Mouse (Mus musculus) liver, embryonic 15.5 days (tissue): ENCODE data around the gene Rad54l. TPM values are rescaled to one million over a fixed set of nuclear protein-coding genes. Genes with fewer than 3 reads are reported as not detected.

ENCODE experiments used
- ATAC-seq: fragments of 200-750 bp; cut with Nextera tagmentation; 2 replicates; pipeline ENCODE4 v1.8.0; 2017; ENCODE audit warnings: moderate number of reproducible peaks, mild to moderate bottlenecking, moderate library complexity; ENCODE audit not compliant: insufficient read depth
- H3K27ac ChIP-seq: fragments of 300-500 bp; sonication (generic); replicated peaks from 2 replicates; pipeline ENCODE4 v1.5.1; 2015; ENCODE audit warnings: mild to moderate bottlenecking, inconsistent platforms
- H3K27me3 ChIP-seq: fragments of 300-500 bp; sonication (generic); 2 replicates; pipeline ENCODE4 v1.6.1; 2015; ENCODE audit warnings: mild to moderate bottlenecking, inconsistent platforms
- H3K36me3 ChIP-seq: fragments of 300-500 bp; sonication (generic); replicated peaks from 2 replicates; pipeline ENCODE4 v1.6.1; 2015; ENCODE audit warnings: moderate library complexity, mild to moderate bottlenecking, inconsistent platforms
- H3K4me1 ChIP-seq: fragments of 300-500 bp; sonication (generic); replicated peaks from 2 replicates; pipeline ENCODE4 v1.6.1; 2015; ENCODE audit warnings: inconsistent platforms
- H3K4me2 ChIP-seq: fragments of 300-500 bp; sonication (generic); 2 replicates; pipeline ENCODE4 v1.6.1; 2015; ENCODE audit warnings: moderate library complexity, mild to moderate bottlenecking, inconsistent platforms
- H3K4me3 ChIP-seq: fragments of 300-500 bp; sonication (generic); replicated peaks from 2 replicates; pipeline ENCODE4 v1.5.1; 2015; ENCODE audit warnings: mild to moderate bottlenecking, inconsistent platforms
- H3K9ac ChIP-seq: fragments of 300-500 bp; sonication (generic); 2 replicates; pipeline ENCODE4 v1.6.1; 2015; ENCODE audit warnings: moderate library complexity, mild to moderate bottlenecking, inconsistent platforms
- H3K9me3 ChIP-seq: fragments of 300-500 bp; sonication (generic); replicated peaks from 2 replicates; pipeline ENCODE4 v1.6.1; 2016; ENCODE audit warnings: inconsistent platforms
- WGBS: fragments of 180-500 bp; shearing (Covaris S2); methylation state at CpG from one replicate; pipeline ENCODE4 v1.1.7; 2015; ENCODE audit warnings: mixed read lengths; ENCODE audit not compliant: insufficient replicate concordance; 5-methylcytosine and 5-hydroxymethylcytosine counted together
- polyA plus RNA-seq: library from polyadenylated mRNA; unstranded; fragments of >200 nt; fragmentation: Nextera tagmentation; extraction: Ambion mirVana; gene quantifications from 2 replicates; pipeline ENCODE4 v1.2.1, GENCODE M21; 2015

Gene Rad54l
- polyA plus RNA-seq, 1 experiment from 2014 or later, result 26.8 TPM

- H3K4me2 ChIP-seq, result no peak overlapping the region
- H3K9me3 ChIP-seq, result no peaks in the 10 kb centered on the region
- no peak for ATAC-seq
- H3K4me1 ChIP-seq, result peaks cover 11% of the 10 kb centered on the region
- WGBS, result 62% methylated on average over 7 of the region's 7 CpGs
- H3K27ac ChIP-seq, result no peak overlapping the region
- no peak overlapping the region for H3K4me3 ChIP-seq
- H3K36me3 ChIP-seq, result no peaks in the 10 kb centered on the region
- H3K27me3 ChIP-seq, result peaks cover 56% of the 10 kb centered on the region
- H3K9ac ChIP-seq, result no peak overlapping the region
These were observed 17.5 kb upstream of the Rad54l start for GRCm38 (mm10) chr4:116140801-116141574.

- H3K4me1 ChIP-seq, result no peaks in the 10 kb centered on the region
- H3K27me3 ChIP-seq, result peaks cover 23% of the 10 kb centered on the region
- H3K4me2 ChIP-seq, result no peak overlapping the region
- H3K36me3 ChIP-seq, result no peaks in the 10 kb centered on the region
- no peak overlapping the region for H3K9ac ChIP-seq
- 56% methylated on average over 13 of the region's 13 CpGs for WGBS
- no peaks in the 10 kb centered on the region for H3K9me3 ChIP-seq
- no peak overlapping the region for H3K4me3 ChIP-seq
- H3K27ac ChIP-seq, result no peak overlapping the region
- ATAC-seq, result no peak
These were observed 14.0 kb upstream of the Rad54l start for GRCm38 (mm10) chr4:116137421-116137996.

- Histone ChIP-seq H3K27ac (no peak overlapping the region), H3K4me2 (no peak overlapping the region), H3K9ac (no peak overlapping the region), H3K27me3 (no peaks in the 10 kb centered on the region), H3K36me3 (no peaks in the 10 kb centered on the region), H3K9me3 (no peaks in the 10 kb centered on the region), H3K4me3 (no peak overlapping the region), H3K4me1 (no peaks in the 10 kb centered on the region)
- 35% methylated on average over 2 of the region's 2 CpGs for WGBS
- no peak for ATAC-seq
These were observed 11.5 kb upstream of the Rad54l start for GRCm38 (mm10) chr4:116134990-116135389.

GRCm38 (mm10) chr4:116133126-116133525 is 9.6 kb upstream of the Rad54l start:
- no peak for ATAC-seq

GRCm38 (mm10) chr4:116127956-116128355 is 4.5 kb upstream of the Rad54l start:
- no peak for ATAC-seq

More at GRCm38 (mm10) chr4:116133126-116133525, 9.6 kb upstream of the Rad54l start:
- Histone ChIP-seq H3K9me3 (no peaks in the 10 kb centered on the region), H3K4me2 (no peak overlapping the region), H3K4me1 (no peaks in the 10 kb centered on the region), H3K27ac (no peak overlapping the region), H3K4me3 (no peak overlapping the region), H3K27me3 (no peaks in the 10 kb centered on the region), H3K9ac (no peak overlapping the region), H3K36me3 (no peaks in the 10 kb centered on the region)
- 51% methylated on average over 4 of the region's 4 CpGs for WGBS

GRCm38 (mm10) chr4:116125803-116126386 is 2.4 kb upstream of the Rad54l start:
- Histone ChIP-seq H3K27ac (no peak overlapping the region), H3K9ac (no peak overlapping the region), H3K4me1 (peaks cover 45% of the 10 kb centered on the region), H3K9me3 (no peaks in the 10 kb centered on the region), H3K4me2 (no peak overlapping the region), H3K36me3 (peaks cover 6% of the 10 kb centered on the region; the same call in 1 of the 2 replicates), H3K27me3 (no peaks in the 10 kb centered on the region), H3K4me3 (no peak overlapping the region)
- 51% methylated on average over 4 of the region's 4 CpGs for WGBS
- no peak for ATAC-seq

More at GRCm38 (mm10) chr4:116127956-116128355, 4.5 kb upstream of the Rad54l start:
- WGBS, result 74% methylated on average over 6 of the region's 6 CpGs
- H3K9ac ChIP-seq, result no peak overlapping the region
- H3K27ac ChIP-seq, result no peak overlapping the region
- H3K4me1 ChIP-seq, result peaks cover 28% of the 10 kb centered on the region
- H3K4me2 ChIP-seq, result no peak overlapping the region
- H3K9me3 ChIP-seq, result no peaks in the 10 kb centered on the region
- no peaks in the 10 kb centered on the region for H3K36me3 ChIP-seq
- H3K4me3 ChIP-seq, result no peak overlapping the region
- H3K27me3 ChIP-seq, result no peaks in the 10 kb centered on the region

GRCm38 (mm10) chr4:116122762-116123161 is 728 bp downstream of the Rad54l start:
- Histone ChIP-seq H3K4me2 (peak overlapping the region; percentile 83), H3K9me3 (no peaks in the 10 kb centered on the region), H3K9ac (peak overlapping the region; percentile 74), H3K27me3 (no peaks in the 10 kb centered on the region), H3K4me3 (peak overlapping the region; percentile 77), H3K4me1 (peaks cover 45% of the 10 kb centered on the region), H3K27ac (peak overlapping the region; percentile 83), H3K36me3 (peaks cover 17% of the 10 kb centered on the region)
- 5% methylated on average over 1 of the region's 1 CpGs for WGBS
- 0 out of 2 replicates have a peak, but pooled peaks have one; percentile 29 for ATAC-seq

GRCm38 (mm10) chr4:116111486-116111885 is 12.0 kb downstream of the Rad54l start:
- Histone ChIP-seq H3K36me3 (peaks cover 73% of the 10 kb centered on the region), H3K27me3 (no peaks in the 10 kb centered on the region), H3K4me1 (no peaks in the 10 kb centered on the region), H3K4me2 (no peak overlapping the region), H3K27ac (no peak overlapping the region), H3K9me3 (no peaks in the 10 kb centered on the region), H3K4me3 (no peak overlapping the region), H3K9ac (no peak overlapping the region)
- no peak for ATAC-seq
- WGBS, result 87% methylated on average over 2 of the region's 2 CpGs

GRCm38 (mm10) chr4:116110695-116111094 is 12.8 kb downstream of the Rad54l start:
- Histone ChIP-seq H3K9ac (no peak overlapping the region), H3K36me3 (peaks cover 73% of the 10 kb centered on the region), H3K4me1 (no peaks in the 10 kb centered on the region), H3K4me3 (no peak overlapping the region), H3K9me3 (no peaks in the 10 kb centered on the region), H3K27me3 (no peaks in the 10 kb centered on the region), H3K4me2 (no peak overlapping the region), H3K27ac (no peak overlapping the region)
- 80% methylated on average over 6 of the region's 6 CpGs for WGBS
- no peak for ATAC-seq

- Histone ChIP-seq H3K4me3 (no peak overlapping the region), H3K4me1 (peaks cover 21% of the 10 kb centered on the region), H3K27me3 (no peaks in the 10 kb centered on the region), H3K4me2 (no peak overlapping the region), H3K9me3 (no peaks in the 10 kb centered on the region), H3K36me3 (peaks cover 92% of the 10 kb centered on the region), H3K9ac (no peak overlapping the region), H3K27ac (no peak overlapping the region)
- no peak for ATAC-seq
- WGBS, result 79% methylated on average over 5 of the region's 5 CpGs
These were observed 18.2 kb downstream of the Rad54l start for GRCm38 (mm10) chr4:116105278-116105677.

- Histone ChIP-seq H3K9ac (no peak overlapping the region), H3K4me2 (peak overlapping the region; percentile 9; the same call in 1 of the 2 replicates), H3K4me1 (peaks cover 28% of the 10 kb centered on the region), H3K27ac (peak overlapping the region; percentile 73), H3K4me3 (no peak overlapping the region), H3K9me3 (no peaks in the 10 kb centered on the region), H3K36me3 (peaks cover 100% of the 10 kb centered on the region), H3K27me3 (no peaks in the 10 kb centered on the region)
- ATAC-seq, result peak; percentile 81
- 14% methylated on average over 7 of the region's 7 CpGs for WGBS
These were observed 22.5 kb downstream of the Rad54l start for GRCm38 (mm10) chr4:116100959-116101358.
